Mouse (Mus musculus): ENCODE results near the gene Gm10638. TPM values are rescaled to one million over a fixed set of nuclear protein-coding genes. Genes with fewer than 3 reads are reported as not detected.
A peak's percentile ranks its signal among the peaks of the same experiment; 100 is the strongest.

The Gm10638 gene
- total RNA-seq, 2 experiments from 2014 or later = 4.9 to 5.3 TPM

GRCm38 (mm10) chr8:86768499-86768898 lies 23.0 kb downstream of the Gm10638 start:
- DNase-seq = peak; percentile 70
- TF ChIP-seq CTCF (IDR thresholded peaks at IDR 0.05) = no peak
- intact Hi-C loops (cut with DNase I) = no loop called here
- Histone ChIP-seq H3K27ac (peak overlapping the region; percentile 48), H3K4me3 (no peak overlapping the region)

- no peak for TF ChIP-seq CTCF (IDR thresholded peaks at IDR 0.05)
- DNase-seq = peak; percentile 28
- H3K4me3 ChIP-seq = no peak overlapping the region
- H3K27ac ChIP-seq = no peak overlapping the region
- intact Hi-C loops (cut with DNase I) = no loop called here
Observed at GRCm38 (mm10) chr8:86769945-86770715, 24.6 kb downstream of the Gm10638 start.

DNA sequence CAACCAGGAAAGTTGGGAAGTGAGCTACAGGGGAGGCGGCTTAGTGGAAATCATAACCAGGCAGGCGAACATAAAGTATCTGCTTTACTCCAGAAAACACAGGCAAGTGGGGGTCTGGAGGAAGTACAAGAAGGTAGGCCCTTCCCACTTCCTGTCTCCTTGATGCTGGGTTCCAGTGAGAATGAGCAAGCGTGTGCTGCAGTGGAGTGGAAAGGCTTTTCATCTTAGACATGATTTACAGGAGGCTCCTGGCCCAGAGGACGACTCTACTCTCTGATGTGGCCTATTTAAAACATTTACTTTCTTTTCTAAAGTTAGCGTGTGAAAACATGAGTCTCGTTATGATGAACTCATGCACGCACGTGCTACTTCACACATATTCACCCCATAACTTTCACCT lies 33.7 kb downstream of the Gm10638 start:
- no peak for TF ChIP-seq CTCF (IDR thresholded peaks at IDR 0.05)
- intact Hi-C loops (cut with DNase I) = no loop called here
- no peak overlapping the region for H3K27ac ChIP-seq
- DNase-seq = no peak
- H3K4me3 ChIP-seq = no peak overlapping the region

GRCm38 (mm10) chr8:86781094-86781493 lies 35.6 kb downstream of the Gm10638 start:
- H3K4me3 ChIP-seq = no peak overlapping the region
- no peak for TF ChIP-seq CTCF (IDR thresholded peaks at IDR 0.05)
- DNase-seq = no peak
- no peak overlapping the region for H3K27ac ChIP-seq
- intact Hi-C loops (cut with DNase I) = no loop called here

- DNase-seq = peak; percentile 28
- intact Hi-C loops (cut with DNase I) = no loop called here
- no peak for TF ChIP-seq CTCF (IDR thresholded peaks at IDR 0.05)
- H3K27ac ChIP-seq = peak overlapping the region; percentile 89
- H3K4me3 ChIP-seq = no peak overlapping the region
Observed at GRCm38 (mm10) chr8:86786498-86786897, 41.0 kb downstream of the Gm10638 start.

- Histone ChIP-seq H3K27ac (peak overlapping the region; percentile 89), H3K4me3 (peak overlapping the region; percentile 59)
- no peak for TF ChIP-seq CTCF (IDR thresholded peaks at IDR 0.05)
- intact Hi-C loops (cut with DNase I) = no loop called here
- peak; percentile 71 for DNase-seq
Observed at GRCm38 (mm10) chr8:86787891-86788420, 42.5 kb downstream of the Gm10638 start.

GRCm38 (mm10) chr8:86789576-86789975 lies 44.1 kb downstream of the Gm10638 start:
- Histone ChIP-seq H3K4me3 (no peak overlapping the region), H3K27ac (no peak overlapping the region; the same call in 1 of the 2 replicates)
- intact Hi-C loops (cut with DNase I) = no loop called here
- no peak for TF ChIP-seq CTCF (IDR thresholded peaks at IDR 0.05)
- DNase-seq = no peak

DNA sequence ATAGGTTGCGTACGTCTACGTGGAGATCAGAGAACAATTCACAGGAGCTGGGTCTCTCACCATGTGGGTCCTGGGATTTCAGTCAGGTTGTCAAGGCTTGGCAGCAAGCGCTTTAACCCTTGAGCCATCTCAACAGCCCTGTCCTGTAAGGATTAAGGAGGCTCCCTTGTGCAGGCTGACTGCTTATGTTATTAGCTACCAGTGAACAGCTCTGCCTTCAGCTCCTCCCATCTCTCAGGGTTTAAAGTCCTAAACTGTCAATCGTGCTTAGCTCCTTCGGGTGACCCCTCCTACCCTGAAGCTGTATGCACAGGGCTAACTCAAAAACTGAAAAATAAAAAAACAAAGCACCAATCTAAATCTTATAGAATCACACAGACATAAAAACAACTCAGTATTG lies 46.0 kb downstream of the Gm10638 start:
- intact Hi-C loops (cut with DNase I) = no loop called here
- Histone ChIP-seq H3K4me3 (no peak overlapping the region), H3K27ac (no peak overlapping the region)
- no peak for TF ChIP-seq CTCF (IDR thresholded peaks at IDR 0.05)
- DNase-seq = no peak

DNA sequence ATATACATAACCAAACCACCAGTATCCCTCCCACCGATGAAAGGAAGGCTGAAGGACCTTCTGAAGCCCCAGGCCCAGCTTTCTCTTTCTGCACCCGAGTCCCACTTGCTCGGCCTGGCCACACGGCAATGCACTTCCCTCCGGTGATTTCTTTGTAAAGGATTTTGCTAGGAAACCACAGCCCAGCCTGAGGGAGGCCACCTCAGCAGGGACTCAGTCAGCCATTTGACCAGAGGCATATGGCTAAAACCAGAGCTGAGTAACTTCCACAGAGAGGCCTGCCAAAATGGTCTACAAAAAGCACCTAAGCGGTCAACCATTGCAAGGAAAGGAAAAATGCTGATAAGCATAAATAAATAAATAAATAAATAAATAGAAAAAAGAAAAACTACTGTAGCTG lies 49.2 kb downstream of the Gm10638 start:
- Histone ChIP-seq H3K27ac (no peak overlapping the region), H3K4me3 (no peak overlapping the region)
- intact Hi-C loops (cut with DNase I) = loop anchor here (5.0 kb wide), 1 partner anchor 167 kb away; no protein-coding TSS in a partner anchor
- no peak for DNase-seq
- TF ChIP-seq CTCF (IDR thresholded peaks at IDR 0.05) = no peak

Other genes with a start within 250 kb of the Gm10638 start
- not detected for gene Abcc12, start 165.0 kb upstream of the Gm10638 start, total RNA-seq (2021)
- 10 to 100 TPM; 51.7 to 55.6 TPM for gene Lonp2, start 121.7 kb upstream of the Gm10638 start, total RNA-seq (2021)
- 10 to 100 TPM in 1 of 2 experiments, 1 to 10 TPM in 1; 9.6 to 14.9 TPM for gene Siah1a, start 235 bp downstream of the Gm10638 start, total RNA-seq (2021)
- gene N4bp1, start 139.6 kb downstream of the Gm10638 start, total RNA-seq (2021) = 10 to 100 TPM; 16.6 to 18.2 TPM

All from gastrocnemius, adult 2 months (tissue).